Mouse (Mus musculus): ENCODE results near the gene Scpep1.

GRCm38 (mm10) chr11:88939634-88940033 lies 15.6 kb downstream of the Scpep1 start:
- TF ChIP-seq CTCF (IDR thresholded peaks at IDR 0.05; ENCODE audit: low read depth): no peak
- no peak for TF ChIP-seq EP300 (optimal IDR thresholded peaks at IDR 0.05)

Measured in stomach, postnatal 0 days (tissue).